Mouse (Mus musculus) intestine, postnatal 0 days (tissue): ENCODE data around the gene Defb13. TPM values are rescaled to one million over a fixed set of nuclear protein-coding genes. Genes with fewer than 3 reads are reported as not detected.
"Not testable (repeated sequence)": the region's sequence is repeated elsewhere in the genome, so short reads cannot be mapped to it uniquely, and the experiment has no call there.

Experiments
- ATAC-seq: fragments of 200-750 bp; cut with Nextera tagmentation; 2 replicates; pipeline ENCODE4 v1.8.0; 2017; ENCODE audit warnings: mild to moderate bottlenecking, moderate TSS enrichment, moderate library complexity
- H3K27ac ChIP-seq: fragments of 300-500 bp; sonication (generic); 2 replicates; pipeline ENCODE4 v1.5.1; 2014; ENCODE audit warnings: mild to moderate bottlenecking, low read depth, low read length, moderate library complexity
- H3K27me3 ChIP-seq: fragments of 300-500 bp; sonication (generic); replicated peaks from 2 replicates; pipeline ENCODE4 v1.6.1; 2014; ENCODE audit warnings: low read length, mixed read lengths; ENCODE audit not compliant: control insufficient read depth, insufficient read depth
- H3K36me3 ChIP-seq: fragments of 300-500 bp; sonication (generic); 2 replicates; pipeline ENCODE4 v1.6.1; 2014; ENCODE audit warnings: mild to moderate bottlenecking, moderate library complexity; ENCODE audit not compliant: control insufficient read depth, insufficient read depth
- H3K4me1 ChIP-seq: fragments of 300-500 bp; sonication (generic); replicated peaks from 2 replicates; pipeline ENCODE4 v1.6.1; 2014; ENCODE audit warnings: antibody characterized with exemption, low read length, mixed read lengths; ENCODE audit not compliant: control insufficient read depth, insufficient read depth
- H3K4me2 ChIP-seq: fragments of 300-500 bp; sonication (generic); replicated peaks from 2 replicates; pipeline ENCODE4 v1.6.1; 2014; ENCODE audit warnings: low read depth, mild to moderate bottlenecking, moderate library complexity
- H3K4me3 ChIP-seq: fragments of 300-500 bp; sonication (generic); 2 replicates; pipeline ENCODE4 v1.5.1; 2014; ENCODE audit warnings: low read depth, low read length
- H3K9ac ChIP-seq: fragments of 300-500 bp; sonication (generic); 2 replicates; pipeline ENCODE4 v1.6.1; 2014; ENCODE audit warnings: mild to moderate bottlenecking, low read depth, low read length
- H3K9me3 ChIP-seq: fragments of 300-500 bp; sonication (generic); 2 replicates; pipeline ENCODE4 v1.6.1; 2016; ENCODE audit warnings: mixed run types; ENCODE audit not compliant: control insufficient read depth
- CTCF ChIP-seq: sonication (generic); IDR thresholded peaks from 2 replicates; pipeline ENCODE4 v1.5.1; 2016; ENCODE audit warnings: low read depth, mild to moderate bottlenecking, control low read depth, antibody characterized with exemption, moderate library complexity
- WGBS: fragments of 180-500 bp; shearing (Covaris S2); extraction: QIAGEN DNeasy Blood & Tissue Kit; methylation state at CpG from one replicate; pipeline ENCODE4 v1.1.7; 2014; 5-methylcytosine and 5-hydroxymethylcytosine counted together
- polyA plus RNA-seq: library from polyadenylated mRNA; unstranded; fragments of >200 nt; fragmentation: Nextera tagmentation; extraction: Ambion mirVana; gene quantifications from 2 replicates; pipeline ENCODE4 v1.2.1, GENCODE M21; 2015

Defb13 gene
- polyA plus RNA-seq, result not detected in 2 replicates

DNA sequence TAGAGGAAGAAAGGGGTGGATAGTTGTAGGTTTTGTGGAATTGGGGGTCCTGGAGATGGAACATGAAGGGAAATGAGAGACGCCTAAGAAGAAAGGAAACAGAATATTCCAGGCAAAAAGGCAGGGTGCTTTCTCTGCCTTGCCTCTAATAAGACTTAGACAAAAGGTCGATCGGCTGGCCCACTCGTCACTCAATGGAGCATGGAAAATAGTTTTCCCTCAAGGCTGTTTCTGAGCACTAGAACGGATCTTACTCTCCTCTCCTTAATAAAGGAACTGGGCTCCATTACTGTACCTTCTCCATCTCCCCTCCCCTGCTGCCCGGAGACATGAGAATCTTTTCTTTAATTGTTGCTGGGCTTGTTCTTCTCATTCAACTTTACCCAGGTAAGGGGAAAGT is at the start of gene Defb13:
Gene Defb13, plus strand, starts transcription at position 301 of the 400 bp plus-strand sequence.
- H3K4me1 ChIP-seq, result no peaks in the 10 kb centered on the region
- 91% methylated on average over 6 of the region's 6 CpGs for WGBS
- no peak within 1 kb of the TSS for H3K4me2 ChIP-seq
- H3K27me3 ChIP-seq, result no peaks in the 10 kb centered on the region
- no peaks in the 10 kb centered on the region for H3K36me3 ChIP-seq
- H3K9me3 ChIP-seq, result no peaks in the 10 kb centered on the region
- ATAC-seq, result no peak
- no peak within 1 kb of the TSS for H3K27ac ChIP-seq
- no peak for TF ChIP-seq CTCF
- no peak within 1 kb of the TSS for H3K9ac ChIP-seq
- no peak within 1 kb of the TSS for H3K4me3 ChIP-seq

DNA sequence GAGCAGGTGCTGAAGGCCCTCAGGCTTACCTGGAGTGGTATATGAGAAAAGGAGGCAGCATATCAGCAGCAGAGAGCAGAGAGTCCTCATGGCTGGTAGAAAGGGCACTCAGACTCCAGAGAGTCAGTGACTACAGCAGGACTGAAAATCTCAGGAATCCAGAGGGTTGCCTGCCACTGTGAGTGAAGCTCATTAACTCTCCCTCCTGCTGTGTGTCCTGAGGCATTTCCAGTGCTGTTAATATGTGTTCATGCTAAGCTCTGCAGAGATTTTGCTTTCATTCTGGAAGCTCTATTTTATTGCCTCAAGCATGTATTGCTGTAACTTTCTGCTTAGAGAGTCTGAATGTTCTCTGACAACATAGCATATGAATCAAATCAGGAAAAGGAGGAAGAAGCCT is 40.3 kb upstream of the Defb13 start, which contains the start of gene Defb11:
Gene Defb11, minus strand, starts transcription at position 123 of the 400 bp plus-strand sequence.
- H3K27me3 ChIP-seq, H3K27ac ChIP-seq, H3K4me2 ChIP-seq, H3K9me3 ChIP-seq, ATAC-seq, H3K4me3 ChIP-seq, H3K9ac ChIP-seq, H3K36me3 ChIP-seq, H3K4me1 ChIP-seq: not testable (repeated sequence)

DNA sequence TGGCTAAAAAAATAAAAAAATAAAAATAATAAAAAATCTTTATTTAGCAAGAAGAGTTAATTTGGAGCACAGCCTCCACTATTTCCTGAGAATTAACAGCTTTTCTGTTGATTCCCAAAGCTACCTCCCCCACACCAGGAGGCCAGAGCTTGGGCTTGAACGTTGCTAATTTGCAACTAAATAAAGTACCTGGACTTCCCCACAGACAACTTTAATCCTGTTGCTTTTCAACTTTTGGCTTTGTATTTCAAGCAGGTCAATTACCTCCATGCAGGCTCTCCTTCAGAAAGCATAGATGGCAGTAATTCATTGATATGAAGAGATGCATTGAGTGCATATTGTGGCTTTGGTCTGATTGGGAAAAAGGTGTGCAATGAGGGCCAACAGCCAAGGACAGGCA is 34.6 kb upstream of the Defb13 start:
- H3K9me3 ChIP-seq, result no peaks in the 10 kb centered on the region
- no peaks in the 10 kb centered on the region for H3K36me3 ChIP-seq
- no peak overlapping the region for H3K4me3 ChIP-seq
- TF ChIP-seq CTCF, result no peak
- no peaks in the 10 kb centered on the region for H3K27me3 ChIP-seq
- no peak overlapping the region for H3K4me2 ChIP-seq
- no peaks in the 10 kb centered on the region for H3K4me1 ChIP-seq
- no peak for ATAC-seq
- no peak overlapping the region for H3K27ac ChIP-seq
- WGBS, result 16% methylated on average over 1 of the region's 1 CpGs
- H3K9ac ChIP-seq, result no peak overlapping the region

DNA sequence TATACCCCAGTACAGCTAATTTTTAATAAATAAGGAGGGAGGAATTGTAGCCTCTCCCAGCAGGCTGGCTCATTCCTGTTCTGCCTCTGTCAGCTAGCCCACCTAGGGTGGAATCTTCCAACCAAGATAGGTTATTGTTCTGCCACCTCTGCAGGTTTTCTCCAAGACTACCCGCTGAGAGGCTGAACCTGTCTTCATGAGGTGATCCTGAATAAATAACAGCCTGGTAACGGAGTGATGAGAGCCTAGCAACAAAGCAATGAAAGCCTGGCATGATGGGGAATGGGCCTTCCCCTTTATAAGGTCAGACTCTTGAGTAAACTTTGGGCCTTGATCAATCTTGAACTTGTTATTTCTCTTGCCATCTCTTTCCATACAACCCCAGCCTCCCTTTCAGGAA is 34.0 kb upstream of the Defb13 start:
- H3K36me3 ChIP-seq, result no peaks in the 10 kb centered on the region
- 35% methylated on average over 2 of the region's 2 CpGs for WGBS
- no peak for TF ChIP-seq CTCF
- H3K27ac ChIP-seq, result no peak overlapping the region
- H3K9me3 ChIP-seq, result no peaks in the 10 kb centered on the region
- no peak overlapping the region for H3K9ac ChIP-seq
- no peaks in the 10 kb centered on the region for H3K27me3 ChIP-seq
- no peak overlapping the region for H3K4me3 ChIP-seq
- no peak overlapping the region for H3K4me2 ChIP-seq
- no peak for ATAC-seq
- no peaks in the 10 kb centered on the region for H3K4me1 ChIP-seq

DNA sequence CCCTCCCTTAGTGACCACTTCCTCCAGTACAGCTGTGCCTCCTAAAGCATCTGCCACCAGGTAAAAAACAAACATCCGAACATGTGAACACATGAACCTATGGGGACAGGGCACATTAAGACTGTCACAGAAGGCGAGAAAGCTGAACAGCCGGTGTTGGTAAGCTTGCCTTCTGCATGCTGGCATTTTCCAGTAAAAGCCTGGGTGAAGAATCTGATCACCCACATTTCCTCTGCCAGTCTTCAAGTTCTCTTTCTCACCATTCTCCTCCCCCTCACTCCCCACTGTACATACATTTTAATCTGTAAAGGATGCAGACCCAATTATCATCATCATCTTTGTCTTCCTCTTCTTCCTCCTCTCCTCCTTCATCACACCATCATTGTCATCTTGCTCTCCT is 30.9 kb upstream of the Defb13 start:
- Histone ChIP-seq H3K4me2 (no peak overlapping the region), H3K27ac (no peak overlapping the region), H3K4me1 (no peaks in the 10 kb centered on the region), H3K27me3 (no peaks in the 10 kb centered on the region), H3K9me3 (no peaks in the 10 kb centered on the region), H3K4me3 (no peak overlapping the region), H3K9ac (no peak overlapping the region), H3K36me3 (no peaks in the 10 kb centered on the region)
- no peak for ATAC-seq
- WGBS, result 87% methylated on average over 3 of the region's 3 CpGs
- TF ChIP-seq CTCF, result no peak

DNA sequence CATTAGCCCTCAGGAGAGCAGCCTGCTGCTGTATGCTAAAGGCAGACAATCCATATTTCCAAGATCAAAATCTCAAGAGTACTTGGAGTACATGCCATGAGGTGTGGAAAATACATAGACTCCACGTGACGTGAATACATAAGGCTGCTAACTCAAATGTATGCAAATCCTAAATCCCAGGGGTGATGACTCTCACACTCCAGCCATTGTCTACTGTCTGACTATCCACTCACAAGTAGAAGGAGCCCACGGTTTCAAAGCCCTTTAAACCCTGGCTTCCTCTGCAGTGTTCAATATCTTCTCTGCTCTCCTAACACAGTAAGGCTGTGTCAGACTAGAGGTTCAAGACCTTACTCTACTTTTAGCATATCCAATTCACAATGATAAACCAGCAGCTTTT is 15.8 kb upstream of the Defb13 start:
- not testable (repeated sequence) for H3K27me3 ChIP-seq, H3K4me2 ChIP-seq
- WGBS, result 85% methylated on average over 3 of the region's 3 CpGs

DNA sequence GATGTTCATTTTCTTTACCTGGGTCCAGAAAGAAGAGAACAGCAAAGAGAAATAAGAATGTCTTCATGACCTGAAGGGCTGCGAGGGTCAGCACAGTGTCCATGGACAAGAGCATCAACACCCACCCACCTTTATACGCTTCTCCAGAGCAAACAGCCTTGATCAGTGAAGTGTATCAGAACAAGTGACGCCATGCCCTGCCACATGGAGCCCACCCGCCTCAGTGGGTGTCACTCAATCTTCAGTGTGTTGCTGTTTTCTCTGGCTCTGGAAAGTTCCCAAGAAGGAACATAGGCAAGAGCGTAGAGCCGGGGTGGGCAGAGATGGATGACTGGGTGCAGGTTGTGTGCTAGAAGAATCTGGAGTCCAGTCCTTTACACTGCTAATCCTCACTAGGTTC is 14.0 kb upstream of the Defb13 start, which contains the start of gene Defb15:
Gene Defb15, minus strand, starts transcription at position 101 of the 400 bp plus-strand sequence.
- TF ChIP-seq CTCF, result no peak
- 91% methylated on average over 6 of the region's 6 CpGs for WGBS
- no peaks in the 10 kb centered on the region for H3K9me3 ChIP-seq
- no peaks in the 10 kb centered on the region for H3K4me1 ChIP-seq
- no peak within 1 kb of the TSS for H3K4me2 ChIP-seq
- H3K4me3 ChIP-seq, result no peak within 1 kb of the TSS
- no peak within 1 kb of the TSS for H3K9ac ChIP-seq
- no peak for ATAC-seq
- no peaks in the 10 kb centered on the region for H3K36me3 ChIP-seq
- H3K27me3 ChIP-seq, result no peaks in the 10 kb centered on the region
- H3K27ac ChIP-seq, result no peak within 1 kb of the TSS

More for the DNA sequence above, 15.8 kb upstream of the Defb13 start:
- H3K4me3 ChIP-seq, H3K36me3 ChIP-seq, H3K27ac ChIP-seq, H3K4me1 ChIP-seq, H3K9me3 ChIP-seq, H3K9ac ChIP-seq, ATAC-seq: not testable (repeated sequence)

DNA sequence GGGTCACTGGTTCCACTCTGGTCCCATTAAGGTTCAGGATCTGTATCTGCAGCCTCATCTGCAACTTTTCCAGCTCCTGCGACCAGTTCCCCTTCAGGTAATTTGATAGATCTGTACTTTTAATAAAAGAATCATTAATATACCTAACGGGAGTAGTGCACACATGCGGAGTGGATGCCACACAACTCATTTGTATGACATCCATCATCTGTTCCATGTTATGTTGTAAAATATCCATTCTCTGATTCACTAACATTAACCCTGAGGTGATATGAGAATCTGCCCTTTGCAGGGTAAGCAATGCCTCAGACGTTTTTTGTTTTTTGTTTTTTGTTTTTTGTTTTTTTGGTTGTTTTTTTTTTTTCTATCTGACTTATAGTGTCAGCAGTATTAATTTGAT is 8.5 kb upstream of the Defb13 start, which contains the start of gene Defb35:
Gene Defb35, plus strand, starts transcription at position 301 of the 400 bp plus-strand sequence.
- not testable (repeated sequence) for H3K9ac ChIP-seq, H3K27ac ChIP-seq, H3K9me3 ChIP-seq, H3K4me2 ChIP-seq, H3K4me3 ChIP-seq, ATAC-seq, H3K4me1 ChIP-seq, H3K27me3 ChIP-seq, H3K36me3 ChIP-seq
- 85% methylated on average over 4 of the region's 4 CpGs for WGBS
